Mouse (Mus musculus): Measurements from ENCODE around the gene Man2b1.
"Not testable (repeated sequence)": the region's sequence is repeated elsewhere in the genome, so short reads cannot be mapped to it uniquely, and the experiment has no call there.

Gene Man2b1

DNA sequence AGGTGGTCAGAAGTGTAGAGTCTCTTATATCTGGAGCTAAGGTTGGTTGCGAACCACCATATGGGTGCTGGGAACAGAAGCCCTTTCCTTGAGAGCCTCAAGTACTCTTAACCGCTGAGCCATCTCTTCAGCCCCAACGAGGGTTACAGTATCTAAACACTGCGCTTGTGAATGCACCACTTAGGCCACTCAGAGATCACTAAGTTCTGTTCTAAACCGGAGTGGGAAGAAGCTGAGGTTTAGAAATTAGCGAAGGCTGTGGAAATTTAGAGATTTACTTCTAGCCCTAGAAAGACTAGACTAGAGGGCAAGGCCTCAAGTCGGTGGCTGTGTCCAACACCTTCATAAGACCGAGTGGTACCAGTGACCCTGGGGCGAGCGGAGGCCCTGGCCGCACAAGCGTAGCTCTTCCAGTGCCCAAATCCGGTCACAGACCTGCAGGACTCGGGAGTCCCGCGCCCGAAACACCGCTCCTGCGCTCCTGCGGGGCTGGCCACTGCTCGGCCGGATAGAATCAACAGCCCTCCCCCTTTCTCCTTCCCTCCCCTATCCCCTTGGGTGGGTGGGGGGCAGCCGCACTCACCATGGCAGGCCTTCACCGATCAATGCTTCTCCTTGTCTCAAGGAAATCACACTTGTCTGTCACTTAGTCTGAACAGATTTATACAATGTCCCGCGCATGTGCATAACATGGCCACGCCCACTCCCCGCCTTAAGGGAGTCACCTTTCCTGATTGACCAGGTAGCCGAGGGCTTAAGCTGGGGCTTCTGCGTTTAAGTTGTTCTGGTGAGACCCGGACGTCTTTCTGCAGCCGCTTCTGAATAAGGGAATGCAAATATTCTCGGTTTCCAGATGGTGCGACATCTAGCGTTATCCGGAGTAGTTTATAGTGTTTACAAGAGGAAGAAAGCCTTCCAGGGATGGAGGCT lies 36.2 kb downstream of the Man2b1 start:
- DNase-seq (ENCODE audit: low read depth, low spot score): peak; percentile 95

DNA sequence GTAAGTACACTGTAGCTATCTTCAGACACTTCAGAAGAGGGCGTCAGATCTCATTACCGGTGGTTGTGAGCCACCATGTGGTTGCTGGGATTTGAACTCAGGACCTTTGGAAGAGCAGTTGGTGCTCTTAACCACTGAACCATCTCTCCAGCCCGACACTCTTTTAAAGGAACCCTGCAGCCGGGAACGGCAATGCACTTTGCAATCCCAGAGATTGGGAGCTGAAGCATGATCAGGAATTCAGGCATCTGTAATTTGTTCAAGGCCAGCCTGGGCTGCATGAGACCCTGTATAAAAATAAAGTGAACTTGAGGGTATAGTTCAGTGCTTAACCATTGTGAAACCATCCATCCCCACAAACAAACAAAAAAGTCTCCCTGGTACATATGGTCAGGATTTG lies 37.2 kb downstream of the Man2b1 start:
- not testable (repeated sequence) for DNase-seq (ENCODE audit: low read depth, low spot score)

DNA sequence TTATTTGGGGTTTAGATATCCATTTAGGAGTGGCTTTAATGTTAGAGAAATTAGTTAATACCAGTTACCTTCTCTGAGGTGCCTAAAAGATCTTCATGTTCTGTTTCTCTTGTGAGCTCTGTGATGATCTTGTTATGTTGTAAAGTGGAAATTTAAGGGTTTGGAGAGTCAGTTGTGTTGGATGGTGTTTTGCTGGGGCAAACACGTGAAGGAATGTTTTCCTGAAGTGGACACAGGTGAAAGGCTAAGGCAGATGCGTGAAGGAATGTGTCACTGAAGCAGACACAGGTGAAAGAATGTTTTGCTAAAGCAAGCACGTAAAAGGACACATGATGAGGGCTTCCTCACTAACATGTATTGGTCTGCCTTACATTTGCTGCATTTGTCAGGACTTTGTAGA lies 39.9 kb downstream of the Man2b1 start, which contains the start of gene Zfp791:
Zfp791 (minus strand) TSS at position 101 of the 400 bp plus-strand sequence.
- DNase-seq (ENCODE audit: low read depth, low spot score): no peak

DNA sequence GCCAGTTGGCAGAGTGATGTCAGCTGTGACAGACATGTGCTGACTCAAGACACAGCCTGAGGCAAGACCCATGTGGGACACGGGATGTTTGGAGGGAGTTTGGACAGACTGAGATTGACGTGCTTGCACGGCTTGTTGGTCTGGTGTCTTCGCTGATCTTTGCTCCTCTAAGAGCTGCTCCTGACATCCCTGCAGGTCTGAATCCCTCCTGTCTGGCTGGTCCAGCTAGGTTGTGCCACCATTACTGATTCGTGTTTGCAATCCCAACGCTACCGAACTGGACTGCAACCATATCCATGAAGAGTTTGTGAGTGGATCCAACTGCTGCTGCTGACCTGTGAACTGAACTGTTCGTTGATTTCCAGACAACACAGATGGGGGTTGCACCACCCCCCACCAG lies 40.6 kb downstream of the Man2b1 start:
- DNase-seq (ENCODE audit: low read depth, low spot score): no peak

DNA sequence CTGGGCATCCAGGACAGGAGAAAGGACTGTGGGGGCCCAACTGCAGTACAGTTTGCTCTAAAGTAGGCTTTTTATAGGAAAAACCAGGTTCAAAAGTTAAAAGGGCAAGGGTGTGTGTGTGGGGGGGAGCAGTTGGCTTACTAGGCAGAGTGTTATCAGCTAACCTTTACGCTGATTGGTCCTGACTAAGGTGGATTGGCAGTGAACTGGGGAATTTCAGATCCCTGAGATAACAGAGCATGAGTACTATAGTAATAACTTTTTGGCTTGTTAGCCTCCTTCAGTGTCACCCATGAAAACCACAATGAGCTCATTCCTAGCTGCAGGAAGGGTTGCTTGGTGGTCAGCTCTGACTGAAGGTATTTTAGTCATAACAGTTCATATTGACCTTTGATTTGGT lies 49.3 kb downstream of the Man2b1 start:
- DNase-seq (ENCODE audit: low read depth, low spot score): no peak

DNA sequence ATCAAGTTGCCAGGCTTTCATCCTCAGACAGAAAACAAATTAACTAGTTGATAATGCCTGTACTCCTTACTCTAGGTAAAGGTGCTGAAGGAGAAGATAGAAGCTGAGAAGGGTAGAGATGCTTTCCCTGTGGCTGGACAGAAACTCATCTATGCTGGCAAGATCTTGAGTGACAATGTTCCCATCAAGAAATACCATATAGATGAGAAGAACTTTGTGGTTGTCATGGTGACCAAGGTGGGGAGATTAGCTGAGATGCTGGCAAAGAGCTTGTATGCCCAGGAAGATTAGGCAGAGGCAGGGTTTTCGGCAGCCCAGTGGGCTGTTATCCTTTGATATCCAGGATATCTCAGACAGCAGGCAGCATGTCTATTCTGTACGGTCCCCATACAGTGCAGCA lies 52.6 kb downstream of the Man2b1 start:
- not testable (repeated sequence) for DNase-seq (ENCODE audit: low read depth, low spot score)

DNA sequence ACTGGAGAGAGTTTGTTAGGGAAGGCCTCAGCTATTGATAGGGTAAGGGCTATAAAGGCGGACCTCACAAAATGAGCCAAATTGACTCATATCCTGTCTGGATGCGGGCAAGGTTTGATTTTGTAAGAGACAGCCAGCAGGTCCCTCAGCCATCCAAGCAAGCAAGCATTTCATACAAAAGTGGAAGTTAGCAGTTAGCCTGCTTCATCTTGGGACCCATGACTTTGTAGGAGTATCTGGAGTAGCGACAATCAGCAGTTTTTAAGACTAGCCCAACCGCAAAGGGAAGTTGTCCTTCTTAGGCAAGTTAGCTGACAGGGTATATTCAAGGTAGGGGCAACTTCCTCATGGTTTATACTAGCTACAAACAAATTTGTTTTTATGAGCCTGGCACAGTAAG lies 59.4 kb downstream of the Man2b1 start:
- peak; percentile 0 for DNase-seq (ENCODE audit: low read depth, low spot score)
